Mouse (Mus musculus): Measurements from ENCODE around the gene Olfr47.
"Not testable (repeated sequence)": the region's sequence is repeated elsewhere in the genome, so short reads cannot be mapped to it uniquely, and the experiment has no call there.

Gene Olfr47

DNA sequence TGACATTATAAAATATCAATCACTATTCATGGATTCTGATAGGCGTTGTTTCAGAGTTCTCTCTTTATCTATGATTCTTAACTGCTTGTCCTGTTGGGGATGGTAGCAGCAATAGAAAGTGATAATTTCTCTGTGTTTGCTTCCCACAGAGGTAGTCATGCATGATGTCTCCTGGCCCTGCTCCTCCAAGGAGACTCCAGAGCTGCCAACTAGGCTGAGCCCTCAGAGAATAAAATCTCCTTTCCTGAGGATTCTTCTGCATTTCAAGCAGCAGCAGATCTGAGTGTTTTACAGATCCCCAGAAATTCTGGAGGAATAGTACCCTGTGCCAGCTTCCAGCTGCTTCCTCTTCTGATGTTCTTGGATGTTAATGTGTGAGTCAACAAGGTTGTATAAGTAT, at the start of gene Olfr47:
Gene Olfr47 (plus strand): TSS at position 275 of the 400 bp plus-strand sequence.
- not testable (repeated sequence) for DNase-seq (ENCODE audit: low spot score)

DNA sequence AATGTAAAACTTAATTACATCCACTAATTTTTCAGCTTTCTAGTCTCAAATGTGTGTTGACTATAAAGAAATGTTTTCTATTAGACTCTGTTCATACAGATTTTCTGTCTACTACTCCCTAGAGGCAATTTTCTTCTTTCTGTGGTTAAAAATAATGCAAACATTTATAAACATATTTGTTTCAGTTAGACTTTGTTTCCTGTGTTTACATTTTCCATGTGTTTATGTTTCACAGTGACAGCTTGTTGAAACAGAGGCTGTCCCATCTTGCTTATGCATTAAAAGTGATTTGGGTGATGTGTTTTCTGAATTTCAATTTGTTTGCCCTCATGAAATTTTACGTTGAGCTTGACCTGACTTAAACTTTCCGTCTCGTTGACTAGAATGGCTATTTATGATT, 40.3 kb upstream of the Olfr47 start:
- no peak for DNase-seq (ENCODE audit: low spot score)

DNA sequence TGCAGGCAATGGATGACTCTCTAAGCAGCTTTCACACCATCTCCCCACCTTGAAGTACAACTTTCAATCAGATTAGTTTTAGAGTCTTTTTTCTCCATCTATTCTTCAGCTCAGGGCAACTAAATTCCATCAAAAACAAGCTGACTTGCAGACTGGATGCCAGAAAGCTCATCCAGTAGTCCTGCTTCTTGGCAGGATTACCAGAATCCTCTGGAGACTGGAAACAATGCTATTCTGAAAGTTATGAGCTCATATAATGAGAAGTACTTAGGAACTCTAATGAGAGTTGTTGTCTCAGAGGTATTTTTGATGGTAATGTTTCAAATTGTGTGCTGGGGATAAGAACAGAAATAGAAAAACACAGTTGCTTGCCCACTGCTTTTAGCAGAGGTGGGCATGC, 34.5 kb upstream of the Olfr47 start, which contains the start of gene Olfr435:
Gene Olfr435 (plus strand): TSS at position 366 of the 400 bp plus-strand sequence.
- no peak for DNase-seq (ENCODE audit: low spot score)

DNA sequence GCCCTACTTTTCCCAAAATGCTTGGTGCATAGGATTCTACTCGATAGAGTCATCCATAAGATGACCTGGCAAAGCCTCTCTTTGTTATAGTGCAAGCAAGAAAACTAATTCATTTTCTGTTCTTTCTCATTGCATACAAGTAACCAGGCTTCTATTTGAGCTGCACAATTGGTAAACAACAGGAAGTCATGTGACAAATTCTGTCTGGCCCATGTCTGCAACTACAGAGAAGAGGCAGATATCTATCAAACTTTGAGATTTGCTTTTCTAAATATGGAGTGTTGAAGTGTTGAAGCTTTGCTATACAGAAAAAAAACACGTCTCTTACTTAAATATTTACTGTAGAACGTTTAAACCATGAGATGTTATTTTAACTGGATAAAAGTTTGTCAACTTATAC, 33.2 kb upstream of the Olfr47 start:
- no peak for DNase-seq (ENCODE audit: low spot score)

DNA sequence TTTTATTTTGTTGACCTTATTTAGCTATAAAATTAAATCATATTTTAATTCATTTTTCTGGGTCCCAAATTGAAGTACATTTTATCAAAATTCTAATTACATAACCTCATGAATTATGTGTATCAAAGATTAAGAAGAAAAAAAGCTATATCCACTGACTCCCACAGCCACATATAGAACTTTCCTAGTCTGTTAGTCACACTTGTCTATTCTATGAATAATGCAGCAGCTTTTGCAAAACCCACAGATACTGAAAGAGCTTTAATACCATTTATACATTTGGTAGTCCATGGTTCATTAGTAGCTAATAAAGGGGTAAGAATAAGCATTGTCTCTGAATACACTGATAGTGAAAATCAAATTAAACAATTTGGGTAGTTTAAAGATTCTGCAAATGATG, 28.5 kb upstream of the Olfr47 start:
- DNase-seq (ENCODE audit: low spot score) = no peak

DNA sequence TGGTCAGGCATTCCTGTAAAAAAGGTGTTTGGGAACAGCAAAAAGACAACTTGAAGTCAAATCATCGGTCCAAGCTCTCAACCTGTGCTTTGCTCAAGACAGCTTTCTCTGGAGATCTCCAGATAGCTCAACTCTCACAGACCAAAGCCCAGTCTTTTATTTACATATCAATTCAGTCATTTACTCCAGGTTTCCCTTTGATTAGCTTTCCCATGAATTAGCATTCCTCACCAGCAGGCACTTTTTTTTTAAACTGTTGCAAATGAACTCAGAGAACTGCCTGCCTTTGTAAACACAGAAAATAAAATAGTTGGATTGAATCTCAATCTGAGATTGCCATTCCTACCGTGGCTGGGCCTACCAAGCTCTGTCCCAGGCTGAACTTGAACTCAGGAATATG, 26.0 kb upstream of the Olfr47 start:
- DNase-seq (ENCODE audit: low spot score) = no peak

DNA sequence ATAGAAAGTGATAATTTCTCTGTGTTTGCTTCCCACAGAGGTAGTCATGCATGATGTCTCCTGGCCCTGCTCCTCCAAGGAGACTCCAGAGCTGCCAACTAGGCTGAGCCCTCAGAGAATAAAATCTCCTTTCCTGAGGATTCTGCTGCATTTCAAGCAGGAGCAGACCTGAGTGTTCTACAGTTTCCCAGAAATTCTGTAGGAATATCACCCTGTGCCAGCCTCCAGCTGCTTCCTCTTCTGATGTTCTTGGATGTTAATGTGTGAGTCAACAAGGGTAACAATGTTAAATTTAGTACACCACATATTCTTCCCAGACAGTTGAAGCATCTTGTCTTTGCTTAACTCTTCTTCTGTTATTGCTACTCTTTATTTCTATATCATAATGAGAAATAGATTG, 18.5 kb upstream of the Olfr47 start, which contains the start of gene Olfr434:
Gene Olfr434 (plus strand): TSS at position 149 of the 400 bp plus-strand sequence.
- DNase-seq (ENCODE audit: low spot score) = peak; percentile 31

DNA sequence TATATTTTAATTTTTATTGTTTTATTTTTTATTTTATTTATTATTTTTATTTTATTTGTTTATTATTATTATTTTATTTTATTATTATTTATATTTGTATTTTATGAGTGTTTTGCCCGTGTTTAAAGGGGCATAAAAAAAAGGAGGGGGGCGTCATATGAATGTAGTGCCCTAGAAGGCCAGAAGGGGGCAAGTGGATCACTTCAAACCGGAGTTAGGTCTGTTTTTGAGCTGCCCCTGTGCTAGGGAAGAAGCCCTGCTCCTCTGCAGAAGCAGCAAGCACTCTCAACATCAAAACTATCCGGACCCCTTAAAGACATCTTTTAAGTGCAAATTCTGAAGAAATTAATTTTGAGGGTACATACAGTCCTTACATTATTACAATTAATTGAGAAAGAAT, 10.7 kb downstream of the Olfr47 start:
- no peak for DNase-seq (ENCODE audit: low spot score)

DNA sequence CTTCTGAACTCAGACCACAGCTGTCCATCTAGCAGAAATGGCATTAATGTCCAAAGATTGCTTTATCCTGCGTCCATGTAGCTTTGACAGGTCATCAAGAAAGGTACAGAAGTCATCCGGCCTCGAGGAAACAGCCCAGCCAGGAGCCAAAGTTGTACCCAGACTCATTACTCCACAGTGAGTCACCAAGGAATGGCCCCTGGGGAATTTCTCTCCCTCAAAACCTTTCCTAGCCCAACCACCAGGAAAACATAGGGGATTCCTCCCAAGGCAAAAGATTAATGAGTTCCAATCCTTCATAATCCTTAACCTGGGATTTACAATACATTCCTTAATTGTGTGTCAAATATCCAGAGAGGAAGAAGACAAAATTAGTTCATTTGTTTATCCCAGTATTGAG, 16.1 kb downstream of the Olfr47 start:
- no peak for DNase-seq (ENCODE audit: low spot score)

DNA sequence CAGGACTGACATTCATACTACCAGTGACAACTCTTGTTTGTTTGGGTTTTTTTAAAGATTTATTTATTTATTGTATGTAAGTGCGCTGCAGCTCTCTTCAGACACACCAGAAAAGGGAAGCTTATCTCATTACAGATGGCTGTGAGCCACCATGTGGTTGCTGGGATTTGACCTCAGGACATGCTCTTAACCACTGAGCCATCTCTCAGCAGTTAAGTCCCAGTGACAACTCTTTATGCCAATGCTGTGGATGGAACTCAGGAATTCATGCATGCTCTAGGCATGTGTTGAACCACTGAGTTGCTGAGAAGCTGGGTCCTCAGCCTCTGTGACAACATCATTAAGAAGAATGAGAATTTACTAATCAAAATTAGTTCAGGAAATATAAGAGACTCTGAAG, 21.7 kb downstream of the Olfr47 start:
- no peak for DNase-seq (ENCODE audit: low spot score)

DNA sequence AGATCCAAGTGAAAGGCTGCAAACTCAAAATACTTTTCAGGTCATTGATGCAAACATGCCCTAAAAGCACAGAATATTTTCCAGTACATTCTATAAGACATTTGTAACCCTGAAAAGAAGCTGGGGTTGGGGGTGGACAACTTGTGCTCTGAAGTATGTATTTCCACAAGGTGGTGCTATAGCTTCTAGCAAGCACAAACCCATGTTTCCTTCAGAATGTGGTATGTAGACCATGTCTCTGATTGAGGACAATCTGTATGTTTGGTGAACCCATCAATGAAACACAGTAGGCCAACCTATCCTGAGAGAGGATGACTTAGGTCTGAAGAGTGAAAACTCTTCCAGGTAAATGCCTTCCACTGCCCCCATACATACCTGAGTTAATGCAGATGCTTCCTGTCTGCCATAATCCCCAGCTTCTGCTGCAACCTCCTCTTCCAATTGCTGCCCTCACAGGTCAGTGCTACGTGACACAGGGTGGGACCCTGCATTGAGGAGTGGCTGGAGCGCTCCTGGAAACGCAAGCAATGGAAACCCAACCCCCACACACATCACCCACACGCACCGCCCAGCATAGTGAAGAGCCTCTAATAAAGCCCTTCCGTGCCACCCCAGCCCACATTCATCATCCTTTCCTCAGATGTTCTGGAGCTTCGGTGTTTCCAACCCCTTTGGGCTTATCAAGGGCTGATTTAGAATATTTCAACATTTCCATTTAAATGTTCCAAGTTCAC, 23.0 kb downstream of the Olfr47 start:
- no peak for DNase-seq (ENCODE audit: low spot score)

DNA sequence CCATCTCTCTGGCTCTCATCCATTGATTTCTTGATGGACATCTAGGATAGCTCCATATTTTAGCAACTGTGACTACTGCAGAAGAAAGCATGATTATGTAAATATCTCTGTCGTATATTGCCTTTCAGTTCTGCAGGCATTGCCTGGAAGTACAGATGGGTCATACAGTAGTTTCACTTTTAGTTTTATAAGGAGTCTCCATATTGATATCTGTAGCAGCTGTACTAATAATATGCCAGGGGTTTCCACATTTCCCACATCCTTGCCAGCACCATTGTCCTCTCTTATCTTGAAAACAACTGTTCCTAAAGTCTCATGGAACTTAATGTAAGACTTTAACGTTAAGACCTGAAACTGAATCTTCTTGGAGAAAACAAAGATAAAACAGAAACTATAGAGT, 29.4 kb downstream of the Olfr47 start:
- no peak for DNase-seq (ENCODE audit: low spot score)

DNA sequence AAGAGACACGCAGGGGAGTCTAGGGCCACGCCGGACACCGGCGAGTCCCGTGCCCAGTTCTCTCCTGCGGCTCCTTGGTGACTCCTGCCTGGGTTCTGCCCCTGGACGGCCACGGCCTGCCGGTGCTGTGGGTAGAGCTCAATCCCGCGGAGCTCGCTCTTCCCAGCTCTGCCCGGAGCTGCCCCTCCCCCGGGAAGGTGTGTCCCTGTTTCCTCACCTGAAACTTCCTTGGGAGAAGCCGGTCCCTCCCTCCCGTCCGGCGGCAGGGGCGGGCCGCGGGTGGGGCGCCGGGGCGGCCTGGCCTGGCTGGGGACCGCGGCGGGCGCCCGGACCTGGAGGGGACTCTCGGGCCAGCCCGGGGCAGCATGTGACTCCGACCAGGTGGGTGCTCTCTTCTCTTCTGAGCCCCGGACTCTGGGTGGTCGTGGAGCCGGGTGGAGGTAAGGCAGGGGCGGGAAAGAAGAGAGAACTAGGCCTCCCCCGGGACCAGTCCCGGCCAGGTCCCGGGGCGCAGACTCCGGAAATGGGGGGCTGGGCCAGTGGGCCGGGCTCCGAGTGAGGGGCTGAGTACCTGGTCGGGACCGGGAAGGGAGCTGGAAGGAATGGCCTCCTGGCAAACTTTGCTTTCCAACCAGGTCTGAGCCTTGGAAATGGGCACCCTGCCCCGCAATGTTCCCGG, 34.2 kb downstream of the Olfr47 start, which contains the start of gene Arhgef5:
Gene Arhgef5 (plus strand): TSS at position 220 of the 679 bp plus-strand sequence.
- no peak for DNase-seq (ENCODE audit: low spot score)

DNA sequence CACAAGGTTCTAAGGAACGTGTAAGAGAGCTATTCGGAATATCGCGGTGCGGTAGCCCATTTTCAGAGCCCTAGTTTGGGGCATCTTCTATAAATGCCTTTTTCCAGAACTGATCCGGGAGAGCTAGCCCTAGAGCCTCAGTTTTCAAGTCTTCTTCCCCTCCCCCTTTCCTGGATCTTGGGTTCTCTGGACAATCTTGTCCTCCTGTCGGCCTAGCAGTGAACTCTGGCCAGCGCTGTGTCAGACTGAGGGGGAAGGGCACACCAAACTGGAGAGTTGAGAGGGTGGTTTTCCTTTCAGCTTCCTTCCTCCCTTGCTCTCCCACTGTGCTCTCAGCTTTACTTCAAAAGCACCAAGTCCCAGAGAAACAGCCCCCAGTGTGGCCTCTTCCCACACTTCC, 35.0 kb downstream of the Olfr47 start:
- DNase-seq (ENCODE audit: low spot score) = no peak

DNA sequence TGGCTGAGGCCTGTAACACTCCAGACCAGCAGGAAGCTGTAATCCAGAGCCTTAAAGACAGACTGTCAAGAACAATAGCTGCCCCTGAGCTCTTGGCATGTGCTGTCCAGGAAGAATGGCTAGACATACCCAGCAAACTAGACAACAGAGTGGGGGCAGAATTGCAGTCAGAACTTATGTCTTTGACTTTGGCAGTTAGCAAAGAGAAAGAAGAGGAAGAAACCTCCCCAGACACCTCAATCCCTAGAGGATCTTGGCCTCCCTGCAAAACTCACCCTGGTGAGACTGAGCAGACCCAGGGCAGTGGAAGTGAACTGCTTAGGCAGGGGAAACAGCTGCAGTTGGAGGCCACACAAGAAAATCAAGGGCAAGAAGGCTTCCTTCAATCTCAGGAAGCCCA, 41.3 kb downstream of the Olfr47 start:
- no peak for DNase-seq (ENCODE audit: low spot score)

DNA sequence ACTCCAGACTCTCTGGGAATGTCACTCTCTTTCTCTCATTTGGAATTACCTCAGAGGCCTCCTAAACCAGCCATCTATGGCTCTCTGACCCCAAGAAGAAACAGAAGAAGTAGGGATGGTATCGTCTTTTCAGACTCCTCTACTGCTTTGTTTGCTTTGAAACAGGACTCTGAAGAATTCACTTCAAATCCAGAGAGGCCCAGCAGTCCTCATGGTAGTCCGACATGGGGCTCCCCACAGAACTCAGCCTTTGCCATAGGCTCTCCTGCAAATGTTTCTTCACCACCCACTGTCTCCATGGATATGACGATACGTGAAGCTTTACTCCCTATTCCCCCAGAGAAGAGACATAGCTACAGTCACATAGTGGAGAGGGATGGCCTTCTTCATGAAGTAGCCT, 42.8 kb downstream of the Olfr47 start:
- no peak for DNase-seq (ENCODE audit: low spot score)

DNA sequence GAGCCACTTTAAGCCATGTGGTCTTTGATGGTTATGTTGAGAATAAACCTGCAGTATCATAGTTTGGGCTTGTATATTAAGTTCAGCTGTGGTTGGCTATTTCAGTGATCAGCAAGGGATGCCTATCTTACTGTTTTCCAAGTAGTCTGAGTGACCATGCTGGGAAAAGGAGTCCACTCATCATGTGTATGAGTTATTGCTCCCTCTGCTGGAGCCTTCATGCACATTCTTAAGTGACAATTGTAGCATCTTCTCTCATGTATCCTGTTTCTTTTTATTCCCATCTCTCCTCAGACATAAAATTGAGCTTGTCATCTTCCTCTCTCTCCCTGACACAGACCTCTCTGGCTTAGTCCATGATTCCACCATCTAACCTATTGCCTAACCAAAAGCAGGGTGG, 46.9 kb downstream of the Olfr47 start:
- no peak for DNase-seq (ENCODE audit: low spot score)

DNA sequence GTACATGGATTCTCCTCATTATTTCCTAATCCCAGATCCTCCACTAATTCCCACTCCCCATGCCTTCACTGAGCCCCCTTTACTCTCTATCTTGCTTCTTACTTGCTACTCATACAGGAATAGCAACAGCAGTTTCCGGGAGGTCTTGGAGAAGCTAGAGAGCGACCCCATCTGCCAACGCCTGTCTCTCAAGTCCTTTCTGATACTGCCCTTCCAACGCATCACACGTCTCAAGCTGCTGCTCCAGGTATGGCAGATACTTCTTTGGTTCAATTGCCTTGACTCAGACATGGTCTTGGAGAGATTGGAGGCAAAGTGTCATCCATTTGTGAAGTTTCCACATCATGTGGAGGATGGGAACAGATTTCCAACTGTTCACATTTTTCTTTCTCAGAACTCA, 49.2 kb downstream of the Olfr47 start:
- DNase-seq (ENCODE audit: low spot score) = no peak
